Mouse (Mus musculus) spleen, adult 2 months (tissue): Measurements from ENCODE around the gene Ptgr1. TPM values are rescaled to one million over a fixed set of nuclear protein-coding genes. Genes with fewer than 3 reads are reported as not detected.

Source experiments
- DNase-seq, 2 experiments: peaks; one replicate each; pipeline versions ENCODE4 v3.0.0 to v3.0.0-alpha.2; 2012 to 2021; ENCODE audit warnings: low spot score in 2 of 2, low read depth in 1 of 2
- H3K27ac ChIP-seq: fragments of 200-500 bp; 2 replicates; pipeline ENCODE4 v1.5.1; 2012; ENCODE audit warnings: low read length, inconsistent platforms; ENCODE audit not compliant: insufficient read depth
- H3K27me3 ChIP-seq: fragments of 200-500 bp; 2 replicates; pipeline ENCODE4 v1.6.1; 2012; ENCODE audit warnings: mild to moderate bottlenecking, moderate library complexity, low read length, inconsistent platforms; ENCODE audit not compliant: control insufficient read depth, insufficient read depth
- H3K36me3 ChIP-seq: fragments of 200-500 bp; 2 replicates; pipeline ENCODE4 v1.6.1; 2012; ENCODE audit warnings: mild to moderate bottlenecking, low read length, inconsistent platforms; ENCODE audit not compliant: control insufficient read depth, insufficient read depth
- H3K4me1 ChIP-seq: fragments of 200-500 bp; 2 replicates; pipeline ENCODE4 v1.6.1; 2011; ENCODE audit warnings: inconsistent platforms; ENCODE audit not compliant: control insufficient read depth, insufficient read depth, insufficient read length
- H3K4me3 ChIP-seq: fragments of 200-500 bp; 2 replicates; pipeline ENCODE4 v1.5.1; 2011; ENCODE audit warnings: mild to moderate bottlenecking, inconsistent platforms; ENCODE audit not compliant: insufficient read depth, insufficient read length; ENCODE audit errors: extremely low read depth
- CTCF ChIP-seq: fragments of 200-500 bp; IDR thresholded peaks from 2 replicates; pipeline ENCODE4 v1.5.1; 2011; ENCODE audit warnings: mild to moderate bottlenecking, inconsistent platforms; ENCODE audit not compliant: insufficient read depth, insufficient read length, insufficient replicate concordance; ENCODE audit errors: extremely low read depth
- POLR2A ChIP-seq: fragments of 200-500 bp; IDR thresholded peaks from 2 replicates; pipeline ENCODE4 v1.6.1; 2011; ENCODE audit warnings: low read depth, low read length, inconsistent platforms
- WGBS: fragments of 180-500 bp; shearing (Covaris S2); methylation state at CpG from one replicate; pipeline ENCODE4 v1.1.7; 2018; 5-methylcytosine and 5-hydroxymethylcytosine counted together
- polyA plus RNA-seq: library from polyadenylated mRNA; depleted of rRNA; stranded (reverse); fragments of >200 nt; gene quantifications from 2 replicates; pipeline ENCODE4 v1.2.3, GENCODE M21; 2012

Ptgr1 gene
- polyA plus RNA-seq, 1 experiment: 0.96 TPM

GRCm38 (mm10) chr4:58992195-58992594 lies 5.3 kb upstream of the Ptgr1 start:
- H3K27me3 ChIP-seq: no peaks in the 10 kb centered on the region
- TF ChIP-seq POLR2A: no peak
- no peak for TF ChIP-seq CTCF
- no peaks in the 10 kb centered on the region for H3K36me3 ChIP-seq
- H3K4me3 ChIP-seq: no peak overlapping the region
- no peak overlapping the region for H3K27ac ChIP-seq
- 68% methylated on average over 5 of the region's 5 CpGs for WGBS
- DNase-seq: no peak
- no peaks in the 10 kb centered on the region; the same call in 1 of the 2 replicates for H3K4me1 ChIP-seq

GRCm38 (mm10) chr4:58990609-58991434 lies 3.9 kb upstream of the Ptgr1 start:
- WGBS: 82% methylated on average over 17 of the region's 17 CpGs
- no peak for DNase-seq
- Histone ChIP-seq H3K27me3 (no peaks in the 10 kb centered on the region), H3K36me3 (no peaks in the 10 kb centered on the region), H3K4me1 (peaks cover 7% of the 10 kb centered on the region; the same call in 1 of the 2 replicates), H3K4me3 (no peak overlapping the region), H3K27ac (no peak overlapping the region)
- TF ChIP-seq CTCF: no peak
- no peak for TF ChIP-seq POLR2A

GRCm38 (mm10) chr4:58989303-58989898 lies 2.5 kb upstream of the Ptgr1 start:
- WGBS: 34% methylated on average over 7 of the region's 7 CpGs
- TF ChIP-seq POLR2A (no peak), CTCF (no peak)

GRCm38 (mm10) chr4:58985157-58985648 lies 1.7 kb downstream of the Ptgr1 start:
- Histone ChIP-seq H3K36me3 (no peaks in the 10 kb centered on the region), H3K27ac (no peak overlapping the region), H3K4me3 (no peak overlapping the region), H3K4me1 (peaks cover 7% of the 10 kb centered on the region; the same call in 1 of the 2 replicates), H3K27me3 (no peaks in the 10 kb centered on the region)
- peak; percentile 45 to 74 for DNase-seq
- WGBS: 15% methylated on average over 7 of the region's 7 CpGs
- TF ChIP-seq CTCF (peak; percentile 59; the same call in 1 of the 2 replicates), POLR2A (no peak)

More at GRCm38 (mm10) chr4:58989303-58989898, 2.5 kb upstream of the Ptgr1 start:
- no peaks in the 10 kb centered on the region for H3K36me3 ChIP-seq
- DNase-seq: no peak
- no peak overlapping the region for H3K4me3 ChIP-seq
- H3K27ac ChIP-seq: no peak overlapping the region
- peaks cover 7% of the 10 kb centered on the region; the same call in 1 of the 2 replicates for H3K4me1 ChIP-seq
- H3K27me3 ChIP-seq: no peaks in the 10 kb centered on the region

- no peak for TF ChIP-seq CTCF
- no peak for TF ChIP-seq POLR2A
- Histone ChIP-seq H3K27me3 (no peaks in the 10 kb centered on the region), H3K4me1 (peaks cover 7% of the 10 kb centered on the region; the same call in 1 of the 2 replicates), H3K4me3 (no peak overlapping the region), H3K27ac (no peak overlapping the region), H3K36me3 (no peaks in the 10 kb centered on the region; the same call in 1 of the 2 replicates)
- 95% methylated on average over 8 of the region's 8 CpGs for WGBS
- no peak for DNase-seq
Observed at GRCm38 (mm10) chr4:58982806-58983205, 4.1 kb downstream of the Ptgr1 start.

GRCm38 (mm10) chr4:58981421-58981820 lies 5.5 kb downstream of the Ptgr1 start:
- TF ChIP-seq POLR2A: no peak
- no peak for TF ChIP-seq CTCF
- Histone ChIP-seq H3K4me3 (no peak overlapping the region), H3K36me3 (no peaks in the 10 kb centered on the region; the same call in 1 of the 2 replicates), H3K27me3 (no peaks in the 10 kb centered on the region), H3K4me1 (peaks cover 3% of the 10 kb centered on the region; the same call in 1 of the 2 replicates), H3K27ac (no peak overlapping the region)
- no peak for DNase-seq
- 88% methylated on average over 6 of the region's 6 CpGs for WGBS

- Histone ChIP-seq H3K27ac (no peak overlapping the region), H3K4me3 (no peak overlapping the region), H3K36me3 (no peaks in the 10 kb centered on the region; the same call in 1 of the 2 replicates), H3K4me1 (no peaks in the 10 kb centered on the region), H3K27me3 (no peaks in the 10 kb centered on the region)
- WGBS: 97% methylated on average over 5 of the region's 5 CpGs
- DNase-seq: no peak
- no peak for TF ChIP-seq CTCF
- no peak for TF ChIP-seq POLR2A
Observed at GRCm38 (mm10) chr4:58975711-58976110, 11.2 kb downstream of the Ptgr1 start.
